Mouse (Mus musculus) forebrain, embryonic 11.5 days (tissue): Measurements from ENCODE around the gene Tfcp2. TPM values are rescaled to one million over a fixed set of nuclear protein-coding genes. Genes with fewer than 3 reads are reported as not detected.
"Not testable (repeated sequence)": the region's sequence is repeated elsewhere in the genome, so short reads cannot be mapped to it uniquely, and the experiment has no call there.

Experiments used
- ATAC-seq: fragments of 200-750 bp; cut with Nextera tagmentation; replicated peaks from 2 replicates; pipeline ENCODE4 v1.8.0; 2017; ENCODE audit warnings: moderate TSS enrichment; ENCODE audit not compliant: low FRiP score
- DNase-seq: peaks from one replicate; pipeline ENCODE4 v3.0.0-alpha.2; 2017; ENCODE audit warnings: low spot score
- H3K27ac ChIP-seq: fragments of 300-500 bp; sonication (generic); 2 replicates; pipeline ENCODE4 v1.5.1; 2014; ENCODE audit warnings: low read depth, low read length
- H3K27me3 ChIP-seq: fragments of 300-500 bp; sonication (generic); 2 replicates; pipeline ENCODE4 v1.6.1; 2014; ENCODE audit warnings: mild to moderate bottlenecking, low read length, mixed read lengths; ENCODE audit not compliant: control insufficient read depth, insufficient read depth
- H3K36me3 ChIP-seq: fragments of 300-500 bp; sonication (generic); 2 replicates; pipeline ENCODE4 v1.6.1; 2014; ENCODE audit warnings: mild to moderate bottlenecking, low read length, moderate library complexity, mixed read lengths; ENCODE audit not compliant: control insufficient read depth, insufficient read depth
- H3K4me1 ChIP-seq: fragments of 300-500 bp; sonication (generic); replicated peaks from 2 replicates; pipeline ENCODE4 v1.6.1; 2014; ENCODE audit warnings: low read length, mixed read lengths; ENCODE audit not compliant: control insufficient read depth, insufficient read depth
- H3K4me2 ChIP-seq: fragments of 300-500 bp; sonication (generic); 2 replicates; pipeline ENCODE4 v1.6.1; 2014; ENCODE audit warnings: low read depth, mild to moderate bottlenecking, low read length, moderate library complexity, mixed read lengths; ENCODE audit not compliant: severe bottlenecking
- H3K4me3 ChIP-seq: fragments of 300-500 bp; sonication (generic); 2 replicates; pipeline ENCODE4 v1.5.1; 2014; ENCODE audit warnings: low read depth, low read length
- H3K9ac ChIP-seq: fragments of 300-500 bp; sonication (generic); 2 replicates; pipeline ENCODE4 v1.6.1; 2014; ENCODE audit warnings: low read length
- H3K9me3 ChIP-seq: fragments of 300-500 bp; sonication (generic); 2 replicates; pipeline ENCODE4 v1.6.1; 2016; ENCODE audit warnings: low read length, mixed read lengths; ENCODE audit not compliant: control insufficient read depth
- WGBS: fragments of 180-500 bp; shearing (Covaris S2); extraction: QIAGEN DNeasy Blood & Tissue Kit; methylation state at CpG from one replicate; pipeline ENCODE4 v1.1.7; 2014; 5-methylcytosine and 5-hydroxymethylcytosine counted together
- polyA plus RNA-seq: library from polyadenylated mRNA; unstranded; fragments of >200 nt; fragmentation: Nextera tagmentation; extraction: Ambion mirVana; gene quantifications from 2 replicates; pipeline ENCODE4 v1.2.1, GENCODE M21; 2014

Tfcp2 gene
- polyA plus RNA-seq, 1 experiment from 2014 or later, result 31.7 TPM

DNA sequence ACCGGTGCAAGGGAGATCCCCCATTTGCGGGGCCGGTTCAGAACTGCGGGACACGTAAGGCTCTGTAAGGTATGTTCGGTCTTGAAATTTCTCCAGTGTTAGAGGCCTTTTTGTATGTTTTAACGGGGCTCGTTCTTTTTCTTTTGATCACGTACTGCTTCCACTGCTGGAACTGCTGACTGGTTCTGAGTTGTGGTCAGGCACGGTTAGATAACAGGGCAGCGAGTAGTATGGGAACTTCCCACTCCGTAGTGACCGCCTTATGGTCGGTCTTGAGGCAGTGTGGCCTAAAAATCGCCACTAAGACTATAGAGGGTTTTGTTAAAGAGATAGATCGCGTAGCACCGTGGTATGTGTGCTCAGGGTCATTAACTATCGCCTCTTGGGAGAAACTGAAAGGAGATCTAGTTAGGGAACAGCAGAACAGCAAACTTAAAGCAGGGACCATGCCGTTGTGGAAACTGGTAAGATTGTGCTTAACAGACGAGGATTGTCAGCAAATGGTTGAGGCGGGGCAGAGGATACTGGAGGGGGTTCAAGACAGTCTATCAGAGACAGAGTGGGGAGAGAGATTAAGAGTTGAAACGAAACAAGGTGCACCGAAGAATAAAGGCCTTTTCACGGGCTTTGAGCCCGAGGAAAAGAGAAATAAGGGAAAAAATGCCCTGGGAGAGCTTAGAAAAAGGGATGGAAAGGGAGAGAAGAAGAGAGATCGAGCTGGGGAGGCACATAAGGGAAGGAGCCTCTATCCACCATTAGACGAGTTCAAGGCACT, 8.7 kb downstream of the Tfcp2 start:
- not testable (repeated sequence) for DNase-seq, H3K9ac ChIP-seq, H3K27me3 ChIP-seq, H3K9me3 ChIP-seq, ATAC-seq, H3K4me3 ChIP-seq, H3K4me1 ChIP-seq, H3K27ac ChIP-seq, H3K4me2 ChIP-seq, H3K36me3 ChIP-seq
- 96% methylated on average over 26 of the region's 28 CpGs for WGBS

DNA sequence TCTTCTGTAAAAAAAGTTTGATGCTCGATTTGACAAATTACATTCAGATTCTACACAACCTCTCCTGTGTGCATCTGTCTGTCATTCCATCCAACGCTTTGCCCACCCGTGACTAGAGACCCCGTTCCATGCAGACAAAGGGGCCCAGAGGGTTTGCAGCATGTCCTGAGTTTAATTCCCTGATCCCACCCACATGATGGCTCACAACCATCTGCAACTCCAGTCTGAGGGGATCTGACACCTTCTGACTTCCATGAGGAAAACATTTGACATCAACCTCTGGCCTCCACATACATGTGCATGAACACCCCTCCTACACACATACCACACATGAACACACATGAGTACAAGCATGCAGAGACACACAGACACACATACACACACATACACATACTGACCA, 10.4 kb downstream of the Tfcp2 start:
- DNase-seq (no peak), ATAC-seq (no peak)
- H3K27ac ChIP-seq, result no peak overlapping the region
- no peaks in the 10 kb centered on the region; the same call in 1 of the 2 replicates for H3K9me3 ChIP-seq
- H3K4me1 ChIP-seq, result no peaks in the 10 kb centered on the region
- no peak overlapping the region for H3K4me2 ChIP-seq
- 94% methylated on average over 4 of the region's 4 CpGs for WGBS
- H3K9ac ChIP-seq, result no peak overlapping the region
- no peak overlapping the region for H3K4me3 ChIP-seq
- H3K27me3 ChIP-seq, result no peaks in the 10 kb centered on the region
- no peaks in the 10 kb centered on the region; the same call in 1 of the 2 replicates for H3K36me3 ChIP-seq

DNA sequence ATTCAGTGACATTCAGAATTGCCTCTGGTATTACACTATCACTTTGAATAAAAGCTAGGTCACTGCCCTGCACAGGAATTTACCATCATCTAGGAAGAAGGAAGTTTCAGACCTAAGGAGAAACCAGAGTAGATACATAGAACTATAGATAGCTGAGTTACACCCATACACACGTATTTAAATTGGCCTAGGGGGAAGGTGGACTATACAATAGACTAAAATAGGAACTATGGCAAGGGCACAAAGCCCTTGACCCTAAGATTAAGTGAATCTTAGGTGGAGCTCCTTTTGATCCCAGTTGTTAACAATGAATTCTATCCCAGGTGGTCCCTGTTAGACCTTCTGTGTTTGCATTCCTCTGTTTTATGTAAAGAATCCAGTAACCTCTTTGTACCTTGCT, 10.8 kb downstream of the Tfcp2 start:
- not testable (repeated sequence) for DNase-seq, H3K4me3 ChIP-seq, H3K9ac ChIP-seq, H3K27me3 ChIP-seq, H3K36me3 ChIP-seq, H3K9me3 ChIP-seq, ATAC-seq, H3K4me2 ChIP-seq, H3K4me1 ChIP-seq, H3K27ac ChIP-seq
- WGBS, result 92% methylated on average over 1 of the region's 1 CpGs

DNA sequence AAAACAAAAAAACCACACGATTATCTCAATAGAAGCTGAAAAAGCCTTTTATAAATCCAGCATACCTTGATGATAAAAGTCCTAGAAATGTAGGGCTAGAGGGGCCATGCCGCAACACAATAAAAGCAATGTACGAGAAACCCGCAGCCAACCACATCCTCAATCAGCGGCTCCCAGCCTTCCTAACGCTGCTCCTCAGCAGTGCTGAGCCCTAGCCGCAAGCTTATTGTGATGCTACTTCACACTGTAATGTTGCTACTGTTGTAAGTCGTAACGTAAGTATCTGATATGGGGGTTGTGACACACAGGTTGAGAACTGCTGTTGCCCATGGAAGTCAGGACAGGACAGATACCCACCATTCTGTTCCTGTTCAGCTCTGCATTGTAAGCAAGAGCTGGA, 12.4 kb downstream of the Tfcp2 start:
- no peak overlapping the region for H3K27ac ChIP-seq
- no peak overlapping the region for H3K4me3 ChIP-seq
- no peak for DNase-seq
- H3K27me3 ChIP-seq, result no peaks in the 10 kb centered on the region
- H3K9me3 ChIP-seq, result no peaks in the 10 kb centered on the region
- ATAC-seq, result no peak
- H3K9ac ChIP-seq, result no peak overlapping the region
- H3K4me2 ChIP-seq, result no peak overlapping the region
- no peaks in the 10 kb centered on the region; the same call in 1 of the 2 replicates for H3K36me3 ChIP-seq
- no peaks in the 10 kb centered on the region for H3K4me1 ChIP-seq
- WGBS, result 96% methylated on average over 9 of the region's 9 CpGs

DNA sequence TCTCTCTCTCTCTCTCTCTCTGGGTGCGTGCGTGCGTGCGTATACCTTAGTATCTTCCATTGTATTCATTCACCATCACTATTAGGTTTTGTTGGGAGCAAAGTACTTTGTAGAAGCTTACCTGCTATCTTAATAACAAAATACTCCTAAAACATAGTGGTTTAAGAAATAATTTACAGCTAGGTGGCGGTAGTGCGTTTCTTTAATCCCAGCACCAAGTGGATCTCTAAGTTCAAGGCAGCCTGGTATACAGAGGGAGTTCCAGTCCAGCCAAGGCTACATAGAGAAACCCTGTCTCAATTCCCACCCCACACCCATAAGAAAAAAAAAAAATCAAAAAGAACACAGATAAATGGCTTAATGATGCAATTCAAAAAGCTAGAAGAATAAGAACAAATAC, 13.9 kb downstream of the Tfcp2 start:
- ATAC-seq, result no peak
- Histone ChIP-seq H3K27me3 (no peaks in the 10 kb centered on the region), H3K9me3 (no peaks in the 10 kb centered on the region), H3K4me1 (no peaks in the 10 kb centered on the region), H3K4me3 (no peak overlapping the region), H3K36me3 (no peaks in the 10 kb centered on the region; the same call in 1 of the 2 replicates), H3K9ac (no peak overlapping the region), H3K4me2 (no peak overlapping the region), H3K27ac (no peak overlapping the region)
- DNase-seq, result no peak
- WGBS, result 89% methylated on average over 6 of the region's 6 CpGs

DNA sequence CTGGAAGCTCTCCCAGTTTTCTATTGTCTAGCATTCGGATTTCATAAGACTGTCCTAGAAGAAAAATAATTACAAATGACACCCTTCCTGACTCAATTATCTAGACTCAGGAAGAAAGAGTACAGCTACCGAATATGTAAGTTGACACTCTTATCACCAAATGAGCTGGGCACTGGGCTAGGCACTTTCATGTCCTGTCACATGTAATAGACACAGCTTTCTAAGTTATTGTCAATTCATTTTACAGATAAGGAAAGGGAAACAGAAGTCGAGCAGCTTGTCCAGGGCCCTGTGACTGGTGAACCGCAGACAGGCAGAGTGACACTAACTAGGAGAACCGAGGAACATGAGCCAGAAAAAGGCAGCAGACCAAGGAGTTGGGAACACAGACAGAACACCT, 23.9 kb downstream of the Tfcp2 start:
- no peaks in the 10 kb centered on the region for H3K27me3 ChIP-seq
- no peak overlapping the region for H3K4me2 ChIP-seq
- H3K36me3 ChIP-seq, result no peaks in the 10 kb centered on the region
- H3K4me1 ChIP-seq, result no peaks in the 10 kb centered on the region
- H3K9me3 ChIP-seq, result no peaks in the 10 kb centered on the region
- no peak overlapping the region for H3K9ac ChIP-seq
- H3K4me3 ChIP-seq, result no peak overlapping the region
- DNase-seq, result no peak
- no peak overlapping the region for H3K27ac ChIP-seq
- 90% methylated on average over 5 of the region's 5 CpGs for WGBS
- ATAC-seq, result no peak

DNA sequence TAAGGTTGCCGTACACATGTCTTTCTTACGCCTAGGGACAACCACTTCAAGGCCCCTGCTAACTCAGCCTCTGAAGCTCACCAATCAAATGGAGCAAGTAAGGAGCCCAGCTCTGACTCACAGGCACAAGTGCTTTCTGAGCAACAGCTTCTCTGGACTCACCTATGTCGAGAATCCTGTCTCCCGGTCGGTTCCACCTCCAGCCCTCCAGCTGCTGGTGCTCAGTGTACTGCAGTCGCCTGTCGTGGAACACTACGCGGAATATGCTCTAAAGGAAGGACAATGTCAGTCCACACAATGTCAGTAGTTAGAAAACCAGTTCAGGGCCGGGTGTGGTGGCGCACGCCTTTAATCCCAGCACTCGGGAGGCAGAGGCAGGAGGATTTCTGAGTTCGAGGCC, 26.4 kb downstream of the Tfcp2 start:
- Histone ChIP-seq H3K27me3 (no peaks in the 10 kb centered on the region), H3K4me1 (no peaks in the 10 kb centered on the region), H3K36me3 (no peaks in the 10 kb centered on the region), H3K4me3 (no peak overlapping the region), H3K4me2 (no peak overlapping the region), H3K9ac (no peak overlapping the region), H3K27ac (no peak overlapping the region), H3K9me3 (no peaks in the 10 kb centered on the region)
- 93% methylated on average over 14 of the region's 14 CpGs for WGBS
- DNase-seq, result no peak
- no peak for ATAC-seq

DNA sequence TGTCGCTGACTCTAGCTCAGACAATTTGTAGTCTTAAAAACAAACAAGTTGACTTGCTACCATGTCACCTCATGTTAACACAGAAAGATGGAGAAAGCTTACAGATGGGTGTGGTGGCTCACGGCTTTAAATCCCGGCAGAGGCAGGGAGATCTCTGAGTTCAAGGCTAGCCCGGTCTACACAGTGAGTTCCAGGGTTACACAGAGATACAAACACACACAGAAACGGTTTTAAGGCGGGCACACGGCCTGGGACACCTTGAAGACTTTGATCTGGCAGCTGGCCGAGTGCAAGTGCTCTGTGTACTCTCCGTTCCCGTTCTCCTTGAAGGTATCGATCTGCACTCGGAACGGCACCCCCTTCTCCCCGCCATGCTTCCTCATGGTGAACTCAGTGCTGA, 31.5 kb downstream of the Tfcp2 start:
- Histone ChIP-seq H3K4me2 (no peak overlapping the region), H3K27ac (no peak overlapping the region), H3K27me3 (no peaks in the 10 kb centered on the region), H3K4me3 (no peak overlapping the region), H3K4me1 (no peaks in the 10 kb centered on the region), H3K9ac (no peak overlapping the region), H3K9me3 (no peaks in the 10 kb centered on the region), H3K36me3 (no peaks in the 10 kb centered on the region)
- DNase-seq, result no peak
- WGBS, result 95% methylated on average over 14 of the region's 14 CpGs
- no peak for ATAC-seq

DNA sequence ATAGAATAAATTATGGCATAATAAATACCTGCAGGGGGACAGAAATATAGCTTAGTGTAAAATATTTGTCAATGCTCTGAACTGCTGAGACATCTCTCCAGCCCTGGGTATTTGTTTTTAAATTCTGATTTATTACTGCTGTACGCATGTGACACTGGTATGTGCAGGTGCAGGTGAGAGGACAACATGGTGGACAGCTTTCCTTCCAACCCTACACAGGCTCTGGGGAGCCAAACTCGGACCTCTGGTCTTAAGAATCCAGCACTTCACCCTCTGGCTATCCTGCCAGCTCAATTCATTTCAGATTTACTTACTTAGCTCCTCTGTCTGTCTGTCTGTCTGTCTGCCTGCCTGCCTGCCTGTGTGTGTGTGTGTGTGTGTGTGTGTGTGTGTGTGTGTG, 36.7 kb downstream of the Tfcp2 start:
- Histone ChIP-seq H3K27ac (no peak overlapping the region), H3K36me3 (peaks cover 8% of the 10 kb centered on the region), H3K4me2 (no peak overlapping the region), H3K9me3 (no peaks in the 10 kb centered on the region), H3K4me1 (no peaks in the 10 kb centered on the region), H3K9ac (no peak overlapping the region), H3K27me3 (no peaks in the 10 kb centered on the region), H3K4me3 (no peak overlapping the region)
- 89% methylated on average over 2 of the region's 2 CpGs for WGBS
- ATAC-seq (no peak), DNase-seq (no peak)
